Mouse (Mus musculus) cerebellum, postnatal 10 days (tissue): ENCODE results near the gene Scrn3.

Source experiments
- DNase-seq, 2 experiments: peaks; one replicate each; pipeline ENCODE4 v3.0.0; 2021; ENCODE audit warnings: mixed read lengths in 2 of 2

Scrn3 gene

DNA sequence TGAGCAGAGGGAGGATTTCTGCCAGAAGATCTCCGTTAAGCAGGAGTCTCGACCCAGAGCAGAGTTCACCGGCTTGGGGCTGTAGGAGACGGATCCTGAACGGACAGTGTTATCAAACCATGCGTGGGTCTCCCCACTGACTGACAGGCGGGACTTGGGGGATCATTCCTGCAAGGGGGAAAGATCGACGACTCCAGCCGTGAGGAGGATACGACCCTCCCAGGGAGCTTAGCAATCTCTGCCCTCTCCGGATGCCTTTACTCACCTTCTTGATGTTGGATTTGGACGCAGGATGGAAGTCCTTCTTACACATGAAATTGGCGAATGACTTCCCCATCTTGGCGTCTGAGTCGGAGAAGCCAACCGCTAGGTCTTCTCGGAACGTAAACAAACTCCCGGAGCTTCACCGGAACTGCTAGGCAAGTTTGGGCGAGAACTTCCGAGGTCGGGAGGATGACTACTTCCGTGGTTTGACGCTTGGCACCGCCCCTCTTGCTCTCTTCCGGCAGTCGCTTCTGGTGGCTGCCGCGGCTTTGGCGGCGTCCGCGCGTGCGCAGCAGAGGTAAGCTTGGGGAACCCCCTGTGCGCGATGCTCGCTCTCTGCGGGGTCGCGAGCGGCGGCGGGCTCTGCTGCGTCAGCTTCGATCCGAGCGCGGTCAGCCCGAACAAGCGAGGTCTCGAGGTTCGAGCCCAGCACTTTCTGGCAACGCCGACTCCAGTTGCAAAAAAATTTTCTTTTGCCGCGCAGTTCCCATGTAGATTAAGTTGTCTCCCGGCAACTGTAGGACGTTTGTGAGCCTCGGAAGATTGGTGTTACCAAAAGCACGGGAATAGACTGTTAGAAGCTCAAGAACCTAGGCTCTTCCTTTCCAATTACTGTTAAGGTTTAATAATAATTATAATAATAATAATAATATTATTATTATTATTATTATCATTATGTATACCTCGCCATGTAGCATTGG lies at the start of gene Scrn3, which contains the start of gene Cir1:
TSS of gene Scrn3 (plus strand) at position 450 of the 965 bp plus-strand sequence.
TSS of gene Cir1 (minus strand) at position 550 of the 965 bp plus-strand sequence.
- peak; percentile 96 to 98 for DNase-seq

DNA sequence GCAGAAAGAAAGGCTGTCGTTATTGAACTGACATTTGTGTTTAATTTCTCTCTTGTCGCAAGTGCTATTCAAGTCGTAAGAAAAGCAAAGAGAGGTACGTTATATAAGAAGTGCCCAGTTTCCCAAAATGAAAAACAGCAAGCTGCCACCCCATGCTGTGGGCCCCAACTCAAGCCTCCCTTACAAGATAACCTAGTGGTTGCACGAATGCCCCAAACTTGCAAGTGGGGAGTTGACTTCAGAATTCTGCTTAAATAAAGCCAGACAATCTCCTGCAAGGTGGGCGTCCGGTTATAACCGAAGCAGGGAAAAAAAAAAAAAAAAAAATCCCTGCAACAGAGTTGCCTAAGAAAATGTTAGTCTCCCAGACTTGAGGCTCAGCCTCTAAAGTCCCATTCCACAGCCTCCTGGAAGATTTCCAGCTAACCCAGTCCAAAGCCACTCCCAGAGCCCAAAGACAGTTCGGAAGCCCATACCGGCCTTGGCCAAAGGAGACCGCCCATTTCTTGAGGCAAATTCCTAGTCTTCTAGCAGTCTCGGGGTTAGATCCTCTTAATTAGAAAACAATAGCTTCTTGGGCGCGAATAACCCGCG lies 49.1 kb upstream of the Scrn3 start:
- peak; percentile 16 to 29 for DNase-seq

DNA sequence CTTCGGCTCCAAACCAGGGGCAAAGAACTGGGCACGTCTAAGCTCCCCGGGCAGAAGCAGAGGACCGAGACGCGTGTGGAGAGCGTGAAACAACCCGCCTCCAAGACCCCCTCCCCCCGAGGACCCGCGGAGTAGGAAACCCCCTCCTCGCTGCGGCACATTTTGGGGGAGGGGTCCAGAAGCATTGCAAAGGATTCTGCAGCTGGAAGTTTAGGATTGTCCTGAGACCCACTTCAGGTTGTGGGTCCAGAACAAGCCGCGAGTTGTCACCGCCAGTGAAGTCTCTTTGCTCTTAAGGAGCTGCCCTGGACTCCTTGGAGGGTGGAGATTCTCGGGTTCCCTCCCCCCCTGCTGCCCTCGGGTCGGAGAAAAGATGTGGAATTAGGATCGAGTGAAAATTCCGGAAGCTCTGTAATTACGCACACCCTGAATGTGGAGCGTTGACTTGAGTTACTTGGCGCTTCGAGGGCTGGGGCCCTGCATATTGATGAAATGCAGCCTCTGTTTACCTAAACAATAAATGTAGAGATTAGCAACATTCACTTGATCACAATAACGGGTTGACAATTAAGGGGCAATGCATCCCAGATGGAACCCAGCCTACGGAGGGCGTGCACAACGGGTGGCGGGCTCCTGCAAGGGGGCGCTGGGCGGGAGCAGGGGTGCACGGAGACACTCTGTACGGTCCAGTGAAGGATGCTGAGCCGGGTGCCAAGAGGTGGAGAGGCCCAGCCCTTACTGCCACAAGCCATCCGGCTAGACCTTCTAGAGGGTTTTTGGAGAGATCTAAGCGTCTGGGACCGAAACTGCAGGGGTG lies 48.4 kb upstream of the Scrn3 start:
- peak; percentile 24 to 25 for DNase-seq

DNA sequence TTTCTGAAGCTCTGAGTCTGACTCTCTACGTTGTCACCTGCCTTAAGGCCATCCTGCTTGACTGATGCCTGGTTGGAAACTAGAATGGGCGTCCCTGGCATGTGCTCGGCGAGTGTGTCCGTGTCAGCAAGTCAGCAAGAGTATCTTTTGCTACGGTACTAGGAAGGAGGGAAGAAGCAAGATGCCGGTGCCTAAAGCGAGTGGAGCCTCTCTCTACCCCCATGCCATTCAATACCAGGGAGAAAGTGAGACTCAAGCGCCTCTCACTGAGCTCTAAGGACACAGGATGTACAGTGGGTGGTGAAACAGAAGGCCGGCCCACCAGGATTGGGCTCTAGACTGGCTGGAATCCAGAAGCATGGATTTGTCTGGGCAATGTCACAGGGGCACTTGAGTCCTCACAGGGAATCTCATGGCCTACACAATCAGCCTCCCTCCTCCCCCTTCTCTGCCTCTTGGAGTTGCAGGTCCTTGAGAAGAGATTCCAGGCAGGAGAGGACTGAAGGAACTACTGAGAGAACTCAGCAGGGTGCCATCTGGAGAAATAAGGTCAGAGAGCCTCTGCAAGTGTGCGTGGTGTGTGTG lies 47.7 kb upstream of the Scrn3 start:
- DNase-seq, result peak; percentile 25 to 45

DNA sequence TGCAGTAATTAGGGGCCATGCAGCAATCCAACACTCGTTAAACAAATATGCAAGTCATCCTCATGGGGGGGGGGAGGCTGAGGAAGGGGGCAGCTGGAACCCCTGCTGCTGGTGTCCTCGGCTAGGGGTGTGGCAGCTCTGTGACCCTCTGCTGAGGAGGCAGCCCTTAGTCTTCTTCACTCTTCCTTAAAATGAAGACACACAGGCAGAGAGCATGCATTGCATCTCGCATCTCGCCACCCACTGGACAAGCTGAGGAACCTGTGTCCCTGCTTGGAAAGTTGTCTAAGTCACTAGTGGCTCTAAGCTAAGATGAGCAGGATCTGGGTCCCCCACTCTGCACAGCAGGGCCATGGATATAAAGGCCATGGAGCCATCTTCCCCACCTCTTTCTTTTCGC lies 46.4 kb upstream of the Scrn3 start:
- peak; percentile 26 to 36 for DNase-seq

DNA sequence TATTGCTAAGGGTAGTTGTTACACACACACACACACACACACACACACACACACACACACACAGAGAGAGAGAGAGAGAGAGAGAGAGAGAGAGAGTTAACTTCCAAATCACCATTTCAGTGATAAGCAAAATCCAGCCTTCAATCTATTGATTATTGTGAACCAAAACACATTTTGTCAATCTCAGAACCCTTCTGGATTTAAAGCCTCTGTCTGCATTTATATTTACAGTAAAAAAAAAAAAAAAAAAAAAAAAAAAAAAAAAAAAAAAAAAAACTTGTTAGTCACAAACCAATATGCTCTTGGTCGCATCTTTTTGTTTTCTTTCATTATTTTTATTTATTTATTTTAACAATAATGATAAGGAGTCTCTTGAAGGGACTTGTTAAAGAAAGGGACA lies 45.8 kb upstream of the Scrn3 start:
- no peak for DNase-seq

DNA sequence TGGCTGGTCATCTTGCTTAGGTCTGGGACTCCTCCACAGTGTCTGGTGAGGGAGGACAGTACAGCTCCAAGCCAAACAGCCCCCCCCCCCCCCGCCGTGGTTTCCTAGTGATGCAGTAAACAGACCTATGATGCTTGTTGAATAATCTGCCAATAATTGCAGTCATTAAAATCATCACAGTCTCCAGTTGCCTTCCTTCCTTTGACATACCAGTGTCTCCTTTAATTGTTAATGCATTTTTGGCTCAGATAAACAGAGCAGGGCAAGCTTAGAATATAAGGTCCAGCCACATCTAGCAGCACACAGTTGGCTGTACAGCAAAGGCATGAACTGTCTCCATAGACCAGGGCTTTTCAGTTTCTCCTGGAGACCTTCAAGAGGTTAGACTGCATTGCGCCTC lies 45.2 kb upstream of the Scrn3 start:
- peak in 1 of 2 experiments; percentile 3 for DNase-seq

DNA sequence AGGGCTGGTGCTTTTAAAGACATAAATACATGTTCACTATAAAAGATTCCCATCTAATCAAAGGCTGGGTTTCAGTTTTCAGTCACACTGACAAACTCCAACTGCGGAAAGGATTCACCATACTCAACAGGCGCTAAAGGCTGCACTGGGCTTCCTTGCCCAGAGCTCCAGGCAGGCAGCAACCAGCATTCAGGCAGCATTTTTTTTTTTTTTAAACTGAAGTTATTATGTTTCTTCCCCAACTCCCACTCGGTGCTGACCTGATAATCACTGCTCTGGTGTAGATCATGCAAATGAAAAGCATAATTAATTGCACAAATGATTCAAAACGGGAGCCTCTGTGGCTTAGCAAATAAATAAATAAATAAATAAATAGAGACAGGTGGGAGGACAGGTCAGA lies 44.6 kb upstream of the Scrn3 start:
- DNase-seq, result peak in 1 of 2 experiments; percentile 22

DNA sequence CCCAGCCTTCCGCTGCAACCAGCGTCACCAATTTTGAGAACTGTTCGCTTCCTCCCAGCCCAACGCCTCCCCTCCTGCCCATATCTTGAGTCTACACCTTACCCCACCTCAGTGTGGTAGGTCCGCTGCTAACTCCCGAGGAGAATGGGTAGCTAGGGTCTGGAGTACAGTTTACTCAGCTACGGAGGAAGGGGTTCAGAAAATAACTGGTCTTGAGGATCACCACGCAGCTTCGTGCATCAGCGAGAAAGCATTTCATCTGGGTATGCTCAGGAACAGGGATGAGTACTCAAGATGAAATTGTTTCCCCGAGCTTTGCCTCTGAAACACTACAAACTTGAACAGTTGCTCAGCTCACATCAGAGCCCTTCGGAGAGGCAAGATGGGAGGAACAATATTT lies 44.1 kb upstream of the Scrn3 start:
- peak in 1 of 2 experiments; percentile 28 for DNase-seq

DNA sequence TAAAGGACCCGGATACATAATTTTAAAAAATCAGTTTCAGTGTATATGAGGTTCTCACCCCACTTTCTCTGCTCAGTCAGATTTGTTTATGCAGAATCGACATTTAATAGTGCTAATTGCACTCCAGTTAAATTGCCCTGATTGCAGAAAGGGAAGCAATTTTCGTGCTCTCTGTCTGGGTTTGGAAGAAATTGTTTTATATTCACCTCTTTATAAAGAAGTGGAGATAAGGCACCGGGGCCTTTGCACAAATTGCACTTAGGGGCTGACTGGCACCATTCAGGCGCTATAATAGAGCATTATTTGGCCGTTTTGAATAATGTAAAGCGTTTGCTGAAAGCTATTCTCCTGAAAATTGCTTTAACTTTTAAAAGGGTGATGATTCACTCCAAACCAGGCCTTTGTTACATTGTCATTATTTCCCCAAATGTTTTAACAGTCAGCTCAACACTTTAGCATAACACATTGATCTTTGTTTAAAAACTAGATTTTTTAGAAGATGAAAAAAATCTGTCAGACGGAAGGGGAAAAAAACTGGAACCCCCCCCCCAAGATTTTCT lies 43.5 kb upstream of the Scrn3 start:
- DNase-seq, result peak in 1 of 2 experiments; percentile 22

DNA sequence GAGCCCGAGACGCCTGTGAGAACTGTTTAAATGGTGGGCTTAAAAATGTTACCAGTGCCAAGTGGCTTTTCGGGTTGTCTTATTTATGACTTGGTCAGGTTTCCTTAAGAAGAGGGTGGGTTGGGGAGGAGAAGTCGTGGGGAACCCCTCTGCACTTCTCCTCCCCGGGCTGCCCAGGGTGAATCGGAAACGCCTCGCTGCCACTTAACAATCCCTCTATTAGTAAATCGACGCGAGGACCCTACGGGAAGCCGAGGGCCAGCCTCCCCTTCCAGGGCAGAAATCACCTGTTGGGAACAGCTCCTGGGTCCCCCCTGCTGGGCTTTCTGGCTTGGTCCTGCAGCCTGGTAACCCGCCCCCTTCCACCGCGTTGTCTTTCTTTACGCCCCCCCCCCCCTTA lies 42.7 kb upstream of the Scrn3 start:
- DNase-seq, result peak; percentile 33 to 38

DNA sequence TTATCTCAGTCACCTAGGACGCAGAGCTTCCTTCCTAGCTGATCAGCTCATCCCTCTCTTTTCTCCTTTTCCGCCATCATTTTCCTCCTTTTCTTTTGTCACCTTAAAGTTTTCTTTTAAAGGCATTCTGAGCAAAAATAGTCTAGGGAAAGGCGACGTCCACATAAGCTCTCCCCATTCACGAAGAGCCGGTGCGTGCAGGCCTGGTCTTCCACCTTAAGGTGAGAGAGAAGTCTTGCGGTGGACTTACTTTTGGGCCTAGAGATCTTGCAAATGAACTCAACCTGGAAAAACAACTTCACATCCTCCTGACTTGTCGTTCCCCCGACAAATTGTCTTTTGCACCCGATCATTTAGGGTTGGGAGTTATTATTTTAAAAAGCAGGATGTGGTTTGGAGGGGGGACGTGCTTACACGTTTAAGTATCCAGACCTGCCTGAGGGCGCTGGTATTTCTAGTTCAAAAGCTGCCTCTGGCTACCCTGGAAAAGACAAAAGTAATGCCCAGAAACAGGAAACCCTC lies 42.3 kb upstream of the Scrn3 start:
- DNase-seq, result peak in 1 of 2 experiments; percentile 42

DNA sequence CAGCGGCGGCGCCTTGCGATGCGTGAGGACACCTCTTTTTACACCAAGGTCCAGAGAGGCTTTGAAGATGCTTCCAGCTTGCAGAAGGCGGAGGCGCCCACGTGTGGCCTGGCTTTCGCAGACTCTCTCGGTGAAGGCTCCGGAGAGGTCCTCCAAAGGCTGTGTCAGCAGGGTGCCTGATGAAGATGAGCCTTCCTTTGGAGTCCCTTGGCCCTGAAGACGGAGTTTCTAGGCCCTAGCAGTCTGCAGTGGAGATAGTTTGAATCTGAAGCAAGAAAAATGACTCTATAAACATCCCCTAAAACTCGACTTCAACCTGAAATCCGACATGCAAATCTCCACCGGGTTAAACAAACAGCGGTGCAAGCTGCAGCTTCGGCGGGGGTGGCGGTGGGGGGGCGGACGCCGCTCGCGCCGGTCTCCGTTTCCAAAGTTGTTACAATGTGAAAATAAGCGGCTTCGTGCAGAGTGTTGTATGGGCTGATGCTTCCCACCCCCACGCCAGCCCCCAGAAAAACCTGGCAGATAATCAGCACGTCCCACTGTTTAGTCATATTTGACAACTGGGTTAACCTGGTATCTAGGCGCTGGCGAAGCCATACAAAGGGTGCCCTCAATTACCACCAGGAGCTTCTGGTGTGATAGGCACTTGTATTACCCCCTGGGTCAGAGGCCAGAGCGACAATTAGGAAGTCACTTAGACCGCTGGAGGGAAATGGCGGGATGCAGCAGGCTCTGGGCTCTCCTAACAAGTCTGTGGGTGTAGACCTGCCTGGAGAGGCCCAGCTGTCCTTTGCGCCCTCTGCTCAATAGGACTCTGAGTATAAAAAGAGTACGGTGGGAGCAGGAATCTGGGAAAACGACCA lies 41.6 kb upstream of the Scrn3 start:
- peak; percentile 13 to 51 for DNase-seq

DNA sequence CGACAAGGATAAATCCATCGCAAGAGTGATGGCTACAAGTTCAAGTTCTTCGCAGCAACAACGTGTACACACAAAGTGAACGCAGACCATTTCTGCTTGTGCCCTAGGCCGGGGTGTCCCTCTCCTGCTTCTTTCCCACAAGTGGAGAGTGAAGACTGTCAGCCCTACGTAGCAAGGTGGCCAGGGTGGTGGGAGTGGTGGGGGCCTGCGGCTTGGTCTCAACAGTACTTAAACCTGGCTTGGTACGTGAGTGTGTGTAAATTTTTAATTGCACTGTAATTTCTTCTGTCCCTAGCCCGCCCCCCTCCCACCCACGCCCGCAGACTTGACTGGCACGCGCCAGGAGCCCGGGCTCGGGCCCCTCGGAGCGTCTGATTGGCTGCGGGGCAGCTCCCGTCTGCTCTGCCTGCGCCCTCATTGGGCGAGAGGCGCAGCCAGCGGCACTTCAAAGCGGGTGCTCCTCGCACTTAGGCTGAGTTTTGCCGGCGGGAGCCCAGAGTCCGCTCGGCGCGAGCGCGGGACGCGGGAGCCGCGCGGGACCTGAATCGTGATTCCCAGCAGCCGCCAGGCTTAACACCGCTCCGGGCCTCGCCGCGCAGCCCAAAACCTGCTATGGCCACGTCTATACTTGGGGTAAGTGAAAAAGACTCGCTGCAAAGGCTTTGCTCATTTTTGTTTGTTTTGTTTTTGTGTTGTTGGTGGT lies 40.8 kb upstream of the Scrn3 start, which contains the start of gene Sp9:
TSS of gene Sp9 (plus strand) at position 467 of the 703 bp plus-strand sequence.
- DNase-seq, result peak; percentile 54 to 64

DNA sequence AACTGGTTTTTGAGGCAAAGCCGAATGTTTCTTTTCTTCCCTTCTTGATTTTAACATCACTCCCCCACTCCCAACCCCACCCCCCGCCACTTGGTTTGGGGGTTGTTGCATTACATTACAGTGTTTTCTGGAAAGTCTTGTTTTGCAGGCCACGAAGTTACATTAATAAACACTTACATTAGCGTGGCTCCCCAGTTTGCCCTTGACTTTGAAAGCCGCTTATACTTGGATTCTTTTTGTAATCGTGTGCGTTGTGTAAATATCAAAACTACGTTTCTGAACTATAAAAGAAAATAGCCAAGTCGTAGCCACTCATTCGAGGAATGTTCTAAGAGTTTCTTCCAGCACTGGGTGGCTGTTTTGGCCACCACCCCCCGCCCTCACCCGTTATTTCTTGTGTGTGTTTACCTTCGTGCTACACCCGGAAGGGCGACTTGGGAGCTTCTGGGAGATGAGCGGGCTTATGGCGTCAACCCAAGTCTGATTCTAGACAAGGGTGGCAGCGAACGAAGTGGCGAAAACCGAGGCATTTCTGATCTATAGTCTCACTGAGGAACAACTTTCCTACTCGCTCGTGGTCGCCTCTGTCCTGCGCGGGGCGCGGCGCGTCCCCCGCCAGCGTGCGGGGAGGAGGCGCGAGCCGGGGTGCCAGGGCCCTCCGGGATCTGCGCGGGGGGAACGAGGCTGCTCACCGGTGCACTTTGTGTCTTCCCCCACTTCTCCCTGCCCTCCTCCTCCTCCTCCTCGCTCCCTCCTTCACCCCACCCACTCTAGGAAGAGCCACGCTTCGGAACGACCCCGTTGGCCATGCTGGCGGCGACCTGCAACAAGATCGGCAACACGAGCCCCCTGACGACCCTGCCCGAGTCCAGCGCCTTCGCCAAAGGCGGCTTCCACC lies 39.8 kb upstream of the Scrn3 start:
- peak; percentile 44 to 56 for DNase-seq

DNA sequence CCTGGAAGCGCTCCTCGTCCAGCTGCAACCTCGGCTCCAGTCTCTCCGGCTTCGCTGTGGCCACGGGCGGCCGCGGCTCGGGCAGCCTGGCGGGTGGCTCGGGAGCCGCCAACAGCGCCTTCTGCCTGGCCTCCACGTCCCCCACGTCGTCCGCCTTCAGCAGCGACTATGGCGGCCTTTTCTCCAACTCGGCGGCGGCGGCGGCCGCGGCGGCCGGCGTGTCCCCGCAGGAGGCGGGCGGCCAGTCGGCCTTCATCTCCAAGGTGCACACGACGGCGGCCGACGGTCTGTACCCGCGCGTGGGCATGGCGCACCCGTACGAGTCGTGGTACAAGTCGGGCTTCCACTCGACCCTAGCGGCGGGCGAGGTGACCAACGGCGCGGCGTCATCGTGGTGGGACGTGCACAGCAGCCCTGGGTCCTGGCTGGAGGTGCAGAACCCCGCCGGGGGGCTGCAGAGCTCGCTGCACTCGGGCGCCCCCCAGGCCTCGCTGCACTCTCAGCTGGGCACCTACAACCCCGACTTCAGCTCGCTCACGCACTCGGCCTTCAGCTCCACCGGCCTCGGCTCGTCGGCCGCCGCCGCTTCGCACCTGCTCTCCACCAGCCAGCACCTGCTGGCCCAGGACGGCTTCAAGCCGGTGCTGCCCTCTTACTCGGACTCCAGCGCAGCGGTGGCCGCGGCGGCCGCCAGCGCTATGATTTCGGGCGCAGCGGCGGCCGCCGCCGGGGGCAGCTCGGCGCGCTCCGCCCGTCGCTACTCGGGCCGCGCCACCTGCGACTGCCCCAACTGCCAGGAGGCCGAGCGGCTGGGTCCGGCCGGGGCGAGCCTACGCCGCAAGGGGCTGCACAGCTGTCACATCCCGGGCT lies 38.9 kb upstream of the Scrn3 start:
- DNase-seq, result peak; percentile 43 to 52

DNA sequence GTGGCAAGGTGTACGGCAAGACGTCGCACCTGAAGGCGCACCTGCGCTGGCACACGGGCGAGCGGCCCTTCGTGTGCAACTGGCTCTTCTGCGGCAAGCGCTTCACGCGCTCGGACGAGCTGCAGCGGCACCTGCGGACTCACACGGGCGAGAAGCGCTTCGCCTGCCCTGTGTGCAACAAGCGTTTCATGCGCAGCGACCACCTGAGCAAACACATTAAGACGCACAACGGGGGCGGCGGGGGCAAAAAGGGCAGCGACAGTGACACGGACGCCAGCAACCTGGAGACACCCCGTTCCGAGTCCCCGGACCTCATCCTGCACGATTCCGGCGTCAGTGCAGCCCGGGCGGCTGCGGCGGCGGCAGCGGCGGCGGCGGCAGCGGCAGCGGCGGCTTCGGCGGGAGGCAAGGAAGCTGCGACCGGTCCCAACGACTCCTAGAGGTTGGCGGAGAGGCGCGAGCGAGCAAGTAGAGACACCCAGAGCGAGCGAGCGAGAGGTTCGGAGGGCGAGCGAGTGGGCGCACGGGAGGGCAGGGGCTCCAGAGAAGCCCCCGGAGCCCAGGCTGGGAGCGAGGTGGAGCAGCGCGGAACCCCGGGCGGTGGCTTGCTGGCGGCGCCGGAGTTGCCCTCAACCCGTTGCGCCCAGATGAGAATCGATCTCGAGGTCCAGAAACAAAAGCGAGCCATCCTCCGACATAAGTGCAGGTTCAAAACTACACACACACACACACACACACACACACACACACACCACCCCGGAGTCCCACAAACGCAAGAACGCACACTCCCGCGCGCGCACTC lies 38.1 kb upstream of the Scrn3 start:
- DNase-seq, result peak; percentile 48 to 60
